Mouse (Mus musculus) CH12.LX (cell line): Measurements from ENCODE around the gene Nrxn3.

ENCODE experiments used
- CTCF ChIP-seq, 2 experiments: IDR thresholded peaks in 1 of 2; conservative IDR thresholded peaks in 1 of 2; 2 replicates each; pipeline ENCODE4 v1.5.1; 2011 to 2012; ENCODE audit warnings: low read depth in 2 of 2, low read length in 2 of 2, improper control_type of control experiment in 1 of 2, inconsistent platforms in 1 of 2, mild to moderate bottlenecking in 1 of 2, moderate library complexity in 1 of 2
- POLR2AphosphoS2 ChIP-seq: IDR thresholded peaks from 2 replicates; pipeline ENCODE4 v1.6.1; 2011; ENCODE audit warnings: low read depth, low read length, improper control_type of control experiment

DNA sequence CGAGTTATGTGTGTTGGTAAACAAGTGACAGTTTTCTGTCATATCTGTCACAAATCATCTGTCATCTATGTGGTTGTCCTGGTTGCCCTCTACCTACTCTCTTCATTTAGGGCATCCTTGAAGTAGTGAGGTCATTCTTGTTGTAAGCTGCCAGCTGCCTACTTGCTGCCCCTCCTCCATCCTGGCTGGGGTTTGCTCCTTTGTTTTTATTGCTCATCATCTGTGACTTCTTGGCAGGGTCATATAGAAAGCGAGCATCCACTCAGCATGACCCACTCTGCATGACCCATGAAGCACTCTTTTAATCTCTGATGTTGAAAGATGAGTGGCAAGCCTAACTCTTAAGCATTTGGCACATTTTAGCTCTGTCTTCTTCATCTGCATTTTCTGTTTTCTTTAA lies 194.1 kb downstream of the Nrxn3 start:
- TF ChIP-seq CTCF (conservative IDR thresholded peaks at IDR 0.05 in 1 of 2, IDR thresholded peaks at IDR 0.05 in 1 of 2; ENCODE audit: low read depth in 2 of 2, low read length in 2 of 2), result no peak
- no peak for TF ChIP-seq POLR2AphosphoS2
